Mouse (Mus musculus) B cell, adult 2 months (primary cell): ENCODE measurements around the gene Micu1.

Source experiments
- DNase-seq, 2 experiments: peaks; one replicate each; pipeline ENCODE4 v3.0.0; 2022

Gene Micu1

DNA sequence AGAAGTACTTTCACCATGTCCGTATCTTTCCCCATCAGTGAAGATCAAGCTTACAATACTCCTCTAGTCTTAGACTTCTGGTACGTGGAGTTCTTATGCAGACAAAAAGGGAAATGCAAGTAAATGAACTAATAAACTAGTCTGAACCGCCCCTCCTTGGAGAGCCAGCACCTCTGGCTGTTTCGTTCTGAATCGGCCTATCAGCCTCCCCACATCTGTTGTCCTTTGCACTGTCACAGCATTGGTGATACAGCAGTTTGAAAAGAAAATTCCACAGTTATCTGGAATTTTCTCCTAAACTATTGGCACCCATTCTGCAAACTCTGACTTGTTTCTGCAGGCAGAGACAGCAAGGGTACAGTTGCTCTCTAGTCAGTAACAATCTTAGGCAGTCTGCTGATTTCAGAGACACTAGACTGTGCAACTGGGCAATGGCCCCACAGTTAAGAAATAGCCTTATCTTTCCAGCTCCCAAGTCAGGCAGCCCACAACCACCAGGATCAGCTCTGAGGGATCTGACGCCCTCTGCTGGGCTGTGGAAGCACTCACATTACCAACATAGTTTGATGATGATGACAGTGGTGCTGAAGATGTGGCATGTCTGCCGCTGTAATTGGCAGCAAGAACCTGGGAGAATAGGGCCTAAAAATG, 112.4 kb downstream of the Micu1 start:
- DNase-seq, result peak; percentile 11 to 12

DNA sequence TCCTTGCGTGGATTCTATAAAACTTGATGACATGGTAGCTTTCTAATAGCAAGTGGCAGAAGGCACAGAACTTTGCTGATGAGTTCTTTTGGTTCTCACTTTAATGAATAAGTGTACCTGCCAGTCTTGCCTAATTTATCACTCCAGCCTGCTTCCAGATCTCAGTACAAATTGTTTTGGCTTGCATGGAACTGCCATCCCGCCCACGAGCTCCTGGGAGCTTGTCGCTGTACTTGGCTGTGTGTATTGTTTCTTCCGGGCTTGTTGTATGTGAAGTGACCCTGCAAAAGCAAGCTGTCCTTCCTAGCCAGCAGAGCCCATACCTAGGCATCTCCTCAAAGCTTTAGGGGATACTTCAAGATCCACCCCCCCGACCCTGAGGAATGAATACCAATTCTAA, 114.3 kb downstream of the Micu1 start:
- no peak for DNase-seq

DNA sequence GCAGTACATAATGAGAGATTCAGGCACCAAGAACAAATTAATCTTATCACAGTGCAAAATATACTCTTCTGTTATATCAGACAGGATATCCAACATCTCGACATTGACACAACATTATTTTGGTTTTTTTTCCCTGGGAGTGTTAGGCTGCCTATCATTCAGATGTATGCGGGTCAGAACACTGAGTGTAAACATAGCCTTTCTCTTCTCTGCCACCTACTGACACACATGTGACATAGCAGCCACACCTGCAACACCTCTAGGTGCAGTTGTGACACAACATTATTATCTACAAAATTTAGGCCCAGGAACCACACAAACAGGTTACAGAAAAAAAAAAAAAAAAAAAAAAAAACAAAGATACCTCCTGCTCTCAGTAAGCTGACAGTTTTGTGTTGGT, 115.3 kb downstream of the Micu1 start:
- DNase-seq, result peak in 1 of 2 experiments; percentile 8

DNA sequence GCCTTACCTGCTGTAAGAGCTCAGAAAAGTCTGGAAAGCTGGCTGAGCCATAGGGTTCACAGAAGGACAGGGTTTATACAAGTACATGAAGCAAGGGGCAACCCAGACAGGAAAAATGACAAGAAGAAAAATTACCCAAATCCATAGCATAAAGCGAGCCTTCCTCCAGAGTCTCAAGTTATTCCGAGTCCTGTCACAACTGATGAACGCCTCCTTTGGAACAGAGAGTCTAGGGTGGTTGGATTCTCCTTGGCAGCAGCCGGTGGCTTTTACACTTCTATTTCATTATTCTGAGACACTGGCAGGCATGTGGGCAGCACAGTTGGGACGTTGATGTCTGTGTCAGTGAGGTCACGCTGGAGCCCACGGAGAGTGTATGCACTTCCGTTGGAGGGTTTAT, 115.7 kb downstream of the Micu1 start:
- no peak for DNase-seq

DNA sequence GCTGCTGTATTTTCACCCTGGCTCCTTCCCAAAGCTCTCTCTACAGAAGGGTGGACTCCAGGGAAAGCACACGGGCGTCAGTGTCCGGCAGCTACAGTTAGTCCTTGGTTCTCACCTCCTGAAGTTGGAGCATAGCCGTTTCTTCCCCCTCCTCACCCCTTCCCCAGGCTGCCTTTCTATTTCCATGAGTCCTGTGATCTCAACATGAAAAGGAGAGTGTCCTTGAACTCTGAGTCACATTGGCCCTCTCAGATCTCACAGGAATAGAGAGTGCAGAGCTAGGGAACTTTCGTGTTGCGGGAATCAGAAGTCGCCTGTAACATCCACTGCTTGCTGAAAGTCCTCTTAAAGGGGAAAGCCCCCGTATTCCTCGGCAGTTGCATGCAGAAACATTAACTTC, 116.9 kb downstream of the Micu1 start:
- no peak for DNase-seq

DNA sequence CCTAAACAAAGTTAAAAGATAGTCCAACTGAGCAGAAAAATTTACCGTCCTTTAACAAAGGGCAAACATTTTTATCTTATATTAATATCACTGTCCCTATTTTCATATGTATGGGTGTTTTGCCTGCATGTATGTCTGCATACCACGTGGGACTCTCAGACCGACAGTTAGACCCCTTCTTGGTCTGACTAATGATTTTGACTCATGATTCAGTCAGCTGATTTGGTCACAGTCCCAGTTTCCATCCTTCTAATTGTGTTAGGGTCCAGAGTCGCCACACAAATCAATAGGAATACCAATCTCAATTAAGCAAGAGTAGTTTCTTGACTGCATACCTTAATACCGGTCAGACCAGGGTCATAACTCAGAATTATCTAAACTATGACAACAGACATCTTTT, 118.6 kb downstream of the Micu1 start:
- DNase-seq, result no peak

DNA sequence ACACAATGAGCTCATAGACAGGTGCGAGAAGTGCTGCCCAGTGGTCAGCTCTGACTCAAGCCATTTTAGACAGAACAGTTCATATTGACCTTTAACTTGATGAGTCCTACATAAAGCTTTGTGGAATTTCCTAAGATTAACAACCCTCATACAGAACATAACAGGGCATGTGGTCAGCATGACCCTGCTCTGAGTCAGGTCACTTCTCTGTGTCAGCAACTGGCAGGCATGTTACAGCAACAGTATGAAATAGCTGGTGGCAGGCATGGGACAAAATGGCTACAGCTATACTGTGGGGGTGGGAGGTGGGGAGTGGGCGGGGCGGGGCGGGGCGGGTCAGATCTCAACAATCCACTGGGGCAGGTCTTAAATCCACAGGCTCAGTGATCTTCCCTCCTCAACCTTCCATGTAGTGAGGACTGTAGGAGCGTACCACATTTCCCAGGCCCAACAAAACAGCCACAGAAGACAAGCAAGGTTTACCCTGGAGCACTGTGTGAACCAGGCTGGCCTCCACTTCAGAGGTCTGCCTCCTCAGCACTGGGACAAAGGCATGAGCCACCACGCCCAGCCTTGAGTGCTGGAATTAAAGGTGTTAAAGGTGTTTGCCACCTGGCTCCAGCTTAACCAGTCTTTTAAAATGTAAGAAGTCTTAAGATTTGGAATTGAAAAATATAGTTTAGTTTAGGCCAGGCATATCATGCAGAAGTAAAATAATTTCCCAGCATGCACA, 119.2 kb downstream of the Micu1 start:
- DNase-seq, result no peak

DNA sequence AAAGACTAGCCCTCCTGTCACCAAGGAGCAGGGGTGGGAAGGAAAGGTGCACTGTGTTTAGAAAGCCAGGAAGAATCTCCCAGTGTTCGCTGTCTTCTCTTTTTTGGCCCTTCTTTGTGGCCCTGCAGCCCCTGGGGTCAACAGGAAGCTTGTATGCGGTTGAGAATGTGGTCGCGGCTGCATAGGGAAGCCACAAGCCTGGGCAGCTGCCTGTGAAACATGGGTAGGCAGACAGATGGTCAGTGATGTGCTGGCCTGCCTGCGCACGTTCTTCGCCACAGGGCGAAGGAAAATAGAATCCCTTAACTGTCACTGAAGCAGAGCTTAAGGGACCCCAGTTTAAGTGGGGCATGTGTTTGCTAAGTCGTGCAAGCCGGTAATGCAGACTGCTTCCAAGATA, 120.6 kb downstream of the Micu1 start:
- no peak for DNase-seq

DNA sequence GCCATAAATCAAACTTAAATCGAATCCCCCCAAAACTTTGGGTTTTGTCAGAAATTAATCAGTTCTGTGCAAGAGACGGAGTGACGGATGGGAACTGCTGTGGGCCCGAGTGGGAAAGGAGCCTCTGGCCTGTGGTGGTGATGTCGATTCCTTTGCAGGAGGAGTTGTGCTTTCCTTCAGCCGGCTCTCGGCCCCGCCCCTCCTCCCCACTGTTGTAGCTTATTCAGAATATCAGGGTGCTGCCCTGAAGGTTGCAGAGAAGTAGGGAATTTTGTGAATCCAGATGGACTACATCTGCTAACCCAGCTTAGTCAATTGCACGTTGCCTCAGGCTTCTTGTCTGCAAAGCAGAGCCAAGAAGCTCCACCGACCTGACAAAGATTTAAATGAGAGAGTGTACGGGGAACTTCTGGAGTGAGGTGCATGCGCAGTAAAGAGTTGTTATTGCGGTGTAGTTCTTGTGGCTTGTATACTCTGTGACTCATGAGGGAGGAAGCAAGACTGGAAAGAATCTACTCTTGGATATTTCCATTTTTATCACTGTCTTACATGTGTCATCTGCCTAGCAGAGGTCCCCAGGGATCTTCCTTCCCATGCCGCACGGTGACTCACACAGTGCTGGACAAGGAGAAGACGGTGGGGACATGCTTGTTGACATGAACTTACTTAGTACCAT, 123.0 kb downstream of the Micu1 start:
- DNase-seq, result no peak

DNA sequence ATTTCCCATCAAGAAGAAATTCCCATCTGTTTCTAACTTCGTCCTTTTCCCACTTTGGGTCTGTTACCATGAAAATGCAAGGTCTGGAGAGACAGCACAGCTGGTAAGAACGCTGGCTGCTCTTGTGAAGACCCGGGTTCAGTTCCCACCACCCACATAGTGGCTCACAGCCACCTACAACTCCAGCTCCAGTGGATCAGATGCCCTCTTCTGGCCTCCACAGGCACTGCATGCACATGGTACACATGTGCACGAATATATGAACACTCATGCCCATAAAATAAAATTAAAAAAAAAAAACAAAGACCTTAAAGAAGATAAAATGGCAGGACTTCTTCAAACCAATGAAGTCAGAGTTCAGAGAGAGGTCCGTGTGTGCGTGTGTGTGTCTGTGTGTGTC, 127.6 kb downstream of the Micu1 start:
- no peak for DNase-seq

DNA sequence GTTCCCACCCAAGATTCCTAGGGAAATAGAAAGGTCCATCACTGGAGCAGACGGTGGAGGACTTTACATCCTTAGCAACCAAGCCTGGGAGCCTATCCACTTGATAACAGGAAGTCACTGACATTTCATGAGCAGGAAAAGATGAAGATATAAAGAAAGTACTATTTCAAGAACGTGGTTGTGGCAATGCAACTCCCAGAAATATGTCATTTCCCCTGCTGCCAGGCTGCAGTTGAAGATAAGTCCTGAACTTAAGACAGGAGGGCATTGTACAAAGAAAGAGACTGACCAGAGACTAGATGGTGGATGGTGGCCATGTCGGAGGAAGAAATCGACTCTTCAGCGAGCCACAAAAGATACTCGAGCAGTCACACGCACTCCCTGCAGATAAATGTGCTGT, 129.7 kb downstream of the Micu1 start:
- DNase-seq, result no peak

DNA sequence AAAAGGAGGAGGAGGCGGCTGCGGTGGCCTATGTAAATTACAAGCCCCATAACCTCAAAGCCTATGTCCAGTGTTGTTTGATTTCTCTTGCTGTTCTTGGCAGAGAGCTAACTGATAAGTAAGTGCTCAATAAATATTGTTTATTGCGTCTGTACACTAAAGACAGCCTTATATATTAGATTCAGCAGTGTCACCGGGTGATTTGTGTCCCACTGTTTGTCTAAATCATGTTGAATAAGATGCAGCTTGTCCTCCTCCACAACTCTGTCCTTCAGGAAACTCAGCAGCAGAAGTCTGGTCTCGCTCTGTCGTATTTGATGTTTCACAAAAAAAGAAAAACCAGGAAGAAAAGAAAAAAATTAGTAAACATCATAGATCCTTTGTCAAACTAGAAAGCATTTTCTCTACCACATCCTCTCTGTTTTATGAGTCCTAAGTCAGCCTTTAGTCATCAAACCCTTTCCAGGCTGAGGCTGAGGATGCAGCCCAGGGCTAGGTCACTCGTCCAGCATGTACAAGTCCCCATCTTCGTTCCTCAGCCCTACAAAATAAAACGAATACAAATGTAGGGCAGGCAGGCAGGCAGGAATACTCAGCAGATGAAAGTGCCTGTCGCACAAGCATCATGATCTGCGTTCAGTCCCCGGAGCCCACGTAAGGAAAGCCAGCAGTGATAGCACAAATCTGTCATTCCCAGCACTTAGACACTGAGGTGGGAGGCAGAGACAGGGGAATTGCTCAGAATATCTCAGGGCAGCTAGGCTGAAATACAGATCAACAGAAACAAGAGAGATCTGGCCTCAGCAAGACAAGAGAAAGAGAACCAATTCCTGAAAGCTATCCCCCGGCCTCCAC, 133.3 kb downstream of the Micu1 start:
- DNase-seq, result no peak

DNA sequence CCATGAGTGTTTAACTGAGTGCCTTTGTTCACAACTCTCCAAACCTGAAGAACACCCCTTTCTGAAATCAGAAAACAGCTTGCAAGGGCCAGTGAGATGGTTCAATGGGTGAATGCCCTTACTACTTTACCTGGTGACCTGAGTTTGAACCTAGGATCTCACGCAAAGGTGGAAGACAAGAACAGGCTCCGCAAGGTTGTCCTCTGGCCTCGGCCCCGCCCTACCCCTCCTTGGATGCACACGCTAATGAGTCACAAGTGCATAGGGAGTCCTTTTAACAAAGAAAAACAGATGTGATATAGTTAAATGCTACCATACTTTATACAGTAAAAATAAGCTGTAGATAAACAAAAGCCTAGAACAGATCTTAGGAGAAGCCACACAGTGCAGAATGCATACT, 135.2 kb downstream of the Micu1 start:
- DNase-seq, result no peak

DNA sequence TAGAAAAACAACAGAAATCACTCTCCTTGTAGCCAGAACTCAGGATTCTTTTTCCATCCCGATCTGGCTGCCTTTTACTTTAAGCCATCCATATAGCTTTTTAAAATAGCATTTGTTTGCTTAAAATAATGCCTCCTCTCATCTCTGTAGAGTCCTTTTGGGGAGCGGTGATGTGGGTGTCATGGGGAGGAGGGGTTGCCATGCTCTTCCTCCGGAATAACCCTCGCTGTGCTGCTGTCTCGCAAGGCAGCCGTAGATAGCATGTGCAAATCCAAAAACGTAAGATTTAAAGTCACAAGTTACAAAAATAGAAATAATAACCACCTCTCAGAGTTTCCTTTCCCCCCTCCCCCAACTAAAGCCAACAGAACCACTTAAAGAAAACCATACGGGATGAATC, 139.2 kb downstream of the Micu1 start:
- no peak for DNase-seq

DNA sequence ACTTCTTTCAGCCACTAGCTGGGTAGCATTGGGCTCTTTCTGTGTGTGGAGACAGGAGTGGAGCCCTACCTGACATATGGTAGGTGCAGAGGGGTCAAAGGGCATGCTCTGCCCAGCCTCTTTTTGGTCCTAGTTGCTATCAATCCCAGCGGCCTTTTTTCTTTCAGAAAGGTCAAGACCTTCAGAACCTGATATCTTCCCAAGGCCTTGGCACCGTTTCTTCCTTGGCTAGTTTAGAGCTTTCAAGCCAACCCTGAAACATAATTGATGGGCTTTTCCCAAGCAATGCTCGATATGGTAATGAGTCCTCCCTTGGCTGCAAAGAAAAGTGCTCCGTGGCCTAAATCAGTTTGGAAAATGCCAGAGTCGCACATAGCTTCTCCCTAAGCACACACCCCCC, 140.8 kb downstream of the Micu1 start:
- no peak for DNase-seq

DNA sequence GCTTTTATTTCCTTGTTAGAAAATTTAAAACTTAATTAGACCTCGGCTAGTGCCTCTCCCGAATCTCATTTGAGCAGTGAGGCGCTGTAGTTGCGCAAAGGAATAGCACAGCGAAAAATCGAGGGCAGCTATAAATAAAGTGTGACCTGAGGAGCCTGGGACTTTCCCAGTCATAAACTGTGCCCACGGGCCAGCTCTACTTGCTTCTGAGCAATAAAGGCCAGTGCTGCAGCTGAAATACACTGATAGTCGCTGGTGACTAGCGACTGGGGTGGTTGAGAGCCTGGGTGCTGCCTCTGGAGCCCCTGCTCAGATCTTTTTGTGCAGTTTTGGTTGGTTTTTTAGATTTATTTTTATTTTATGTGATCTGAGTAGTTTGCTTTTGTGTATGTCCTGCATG, 142.4 kb downstream of the Micu1 start:
- DNase-seq, result no peak

DNA sequence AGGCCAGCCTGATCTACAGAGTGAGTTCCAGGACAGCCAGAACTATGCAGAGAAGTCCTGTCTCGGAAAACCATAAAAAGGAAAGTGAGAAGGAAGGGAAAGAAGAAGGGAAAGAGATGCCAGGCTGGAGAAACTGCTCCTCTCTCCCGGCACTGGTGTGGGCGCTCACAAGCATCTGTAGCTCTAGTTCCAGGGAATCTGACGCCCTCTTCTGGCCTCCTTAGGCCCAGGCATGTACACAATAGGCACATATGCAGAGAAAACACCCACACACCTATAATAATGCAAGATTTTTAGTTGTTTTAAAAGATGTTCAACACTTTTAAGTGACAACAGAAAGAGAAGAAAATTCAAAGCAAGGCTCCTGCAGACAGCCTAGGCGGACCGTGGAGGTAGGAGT, 144.1 kb downstream of the Micu1 start:
- no peak for DNase-seq

DNA sequence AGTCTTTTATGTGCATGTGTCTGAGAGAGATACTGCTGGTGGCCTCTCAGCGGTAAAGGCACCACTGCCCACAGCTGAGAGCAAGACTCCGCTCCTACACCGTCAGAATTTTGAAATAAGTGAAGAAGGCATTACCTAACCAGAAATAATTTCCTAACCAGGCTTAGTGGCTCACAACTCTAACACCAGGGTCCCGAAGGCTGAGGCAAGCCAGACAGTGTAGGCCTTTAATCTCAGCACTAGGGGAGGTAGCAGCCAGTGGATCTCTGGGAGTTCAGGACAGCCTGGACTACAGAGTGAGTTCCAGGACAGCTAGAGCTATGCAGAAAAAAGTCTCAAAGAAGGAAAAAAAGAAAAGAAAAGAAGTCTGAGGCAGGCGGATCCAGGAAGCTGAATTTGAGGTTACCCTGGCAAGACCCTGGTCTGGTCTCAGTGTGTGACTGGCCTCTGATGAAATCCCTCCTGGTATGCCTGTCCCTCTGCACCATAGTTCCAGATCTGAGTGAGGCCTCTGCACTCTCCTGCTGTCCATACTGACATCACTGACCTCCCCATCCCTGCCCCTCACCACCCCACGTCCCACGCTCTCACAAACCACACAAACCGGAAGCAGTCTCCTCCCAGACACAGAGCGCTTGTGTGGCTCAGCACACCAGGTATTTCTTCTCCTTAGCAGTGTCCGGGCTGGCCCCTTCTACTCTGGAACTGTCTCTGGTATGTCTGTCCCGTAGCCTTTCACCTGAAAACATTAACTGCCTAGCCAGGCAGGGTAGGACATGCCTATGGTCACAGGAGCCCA, 146.0 kb downstream of the Micu1 start:
- DNase-seq, result no peak

DNA sequence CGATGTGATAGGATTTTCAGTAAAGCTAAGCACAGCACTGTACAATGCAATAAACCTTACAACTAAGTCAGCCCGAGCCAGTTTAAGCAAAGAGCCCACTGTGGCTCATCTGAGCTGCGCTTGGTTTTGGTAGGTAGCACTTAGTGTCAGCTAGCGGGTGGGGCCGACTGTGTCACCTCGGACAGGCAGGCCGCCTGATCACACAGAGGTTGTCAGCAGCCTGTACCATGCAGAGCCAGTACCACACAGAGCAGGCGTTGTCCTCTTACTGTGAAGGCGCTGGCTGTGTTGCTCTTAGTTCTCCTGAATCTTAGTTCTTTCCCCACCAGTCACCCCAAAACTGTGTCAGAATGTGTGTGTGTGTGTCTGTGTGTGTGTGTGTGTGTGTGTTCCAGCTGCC, 146.7 kb downstream of the Micu1 start:
- DNase-seq, result no peak

DNA sequence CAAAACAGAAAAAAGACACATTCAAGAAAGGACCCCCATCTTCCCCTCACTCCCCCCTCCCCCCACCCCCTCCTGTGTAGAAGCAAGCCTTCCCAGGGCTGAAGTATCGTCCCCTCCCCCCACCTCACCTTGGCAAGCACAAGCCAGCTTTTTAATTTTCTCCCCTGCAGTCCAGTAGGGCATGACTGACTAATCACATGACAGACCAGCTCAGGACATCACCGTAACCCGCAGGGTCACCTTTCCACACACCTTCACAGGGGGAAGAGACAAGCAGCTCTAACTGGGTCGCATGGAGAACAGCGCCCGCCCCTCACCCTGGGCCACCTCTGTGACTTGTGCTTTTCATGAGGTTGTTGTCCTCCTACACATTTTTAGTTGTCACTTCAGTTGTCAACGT, 147.1 kb downstream of the Micu1 start:
- DNase-seq, result no peak

DNA sequence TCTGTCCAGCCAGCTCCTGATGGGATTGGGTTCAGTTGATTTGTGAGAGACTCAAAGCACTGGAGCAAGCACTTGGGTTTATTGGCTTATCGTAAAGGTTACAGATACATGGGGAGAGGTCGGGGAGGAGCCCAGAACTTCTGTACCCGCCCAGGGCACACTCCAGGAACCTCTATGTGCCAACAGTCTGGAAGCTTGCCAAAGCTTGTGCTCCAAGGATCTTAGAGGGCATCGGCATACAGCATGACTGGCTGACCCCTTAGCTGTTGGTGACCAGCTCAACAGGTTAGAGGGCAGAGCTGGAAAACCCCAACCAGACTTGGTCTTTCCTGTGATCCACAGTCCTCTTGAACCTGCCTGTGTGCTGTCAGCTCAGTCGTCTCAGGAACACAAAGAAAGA, 154.9 kb downstream of the Micu1 start:
- no peak for DNase-seq

DNA sequence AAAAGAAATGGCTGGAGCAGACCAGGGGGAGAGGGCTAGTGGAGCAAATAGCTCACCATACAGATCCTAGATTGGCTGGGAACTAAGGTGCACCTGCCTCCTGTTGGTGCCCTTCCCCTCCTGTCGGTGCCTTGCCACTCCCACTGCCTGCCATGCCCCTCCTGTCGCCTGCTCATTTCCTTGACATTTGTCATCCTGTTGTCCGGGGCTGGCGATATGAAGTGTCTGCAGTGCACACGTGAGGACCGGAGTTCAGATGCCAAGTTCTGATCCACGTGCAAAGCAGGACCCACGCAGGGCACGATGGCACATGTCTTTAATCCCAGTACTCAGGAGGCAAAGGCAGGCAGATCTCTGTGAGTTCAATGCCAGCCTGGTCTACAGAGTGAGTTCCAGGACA, 158.4 kb downstream of the Micu1 start:
- DNase-seq, result no peak

DNA sequence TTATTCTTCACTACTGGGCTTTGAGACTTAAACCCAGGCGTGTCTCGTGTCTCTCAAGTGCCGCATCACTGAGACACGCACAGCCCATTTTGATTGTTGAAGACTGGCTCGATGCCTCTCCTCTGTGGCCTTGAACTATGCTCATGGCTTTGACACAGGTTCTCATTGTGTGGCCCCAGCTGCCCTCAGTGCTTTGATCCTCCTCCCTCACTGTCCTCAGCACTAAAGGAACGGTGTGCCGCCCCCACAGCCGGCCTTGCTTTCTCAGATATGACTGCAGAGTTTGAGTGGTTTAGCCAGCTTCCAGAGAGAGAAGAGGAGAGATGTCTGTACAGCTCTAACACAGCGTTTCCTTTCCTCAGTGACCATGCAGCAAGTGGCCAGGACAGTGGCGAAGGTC, 158.9 kb downstream of the Micu1 start:
- no peak for DNase-seq
